Mouse (Mus musculus): Measurements from ENCODE around the gene Gxylt1. TPM values are rescaled to one million over a fixed set of nuclear protein-coding genes. Genes with fewer than 3 reads are reported as not detected.
"Not testable (repeated sequence)": the region's sequence is repeated elsewhere in the genome, so short reads cannot be mapped to it uniquely, and the experiment has no call there.

Gene Gxylt1
- 35.6 and 37.9 TPM in 2 replicates for total RNA-seq (2021)
- long read RNA-seq, full-length matches to known transcripts: 12 of 18 reads
- long read RNA-seq, partial matches to known transcripts: 1 of 18 reads
- long read RNA-seq, other reads (novel, unspliced or antisense): 5 of 18 reads

GRCm38 (mm10) chr15:93274679-93275583, at the start of gene Gxylt1:
Gene Gxylt1 (minus strand): TSS chr15:93275179.
- DNase-seq: peak; percentile 100

GRCm38 (mm10) chr15:93318781-93319180, 43.8 kb upstream of the Gxylt1 start:
- DNase-seq: no peak

- not testable (repeated sequence) for DNase-seq
Measured at GRCm38 (mm10) chr15:93310304-93310703, 35.3 kb upstream of the Gxylt1 start.

GRCm38 (mm10) chr15:93298197-93298596, 23.2 kb upstream of the Gxylt1 start:
- no peak for DNase-seq

GRCm38 (mm10) chr15:93294483-93294882, 19.5 kb upstream of the Gxylt1 start:
- no peak for DNase-seq

- no peak for DNase-seq
Measured at GRCm38 (mm10) chr15:93288321-93288720, 13.3 kb upstream of the Gxylt1 start.

- DNase-seq: no peak
Measured at GRCm38 (mm10) chr15:93287628-93288027, 12.6 kb upstream of the Gxylt1 start.

GRCm38 (mm10) chr15:93285244-93285643, 10.3 kb upstream of the Gxylt1 start:
- DNase-seq: no peak

GRCm38 (mm10) chr15:93284326-93284725, 9.3 kb upstream of the Gxylt1 start:
- no peak for DNase-seq

- DNase-seq: no peak
Measured at GRCm38 (mm10) chr15:93283349-93283748, 8.4 kb upstream of the Gxylt1 start.

- DNase-seq: no peak
Measured at GRCm38 (mm10) chr15:93276276-93276675, 1.3 kb upstream of the Gxylt1 start.

- peak; percentile 48 for DNase-seq
Measured at GRCm38 (mm10) chr15:93275623-93276022, 644 bp upstream of the Gxylt1 start.

GRCm38 (mm10) chr15:93273788-93274678, 946 bp downstream of the Gxylt1 start:
- DNase-seq: no peak

- DNase-seq: no peak
Measured at GRCm38 (mm10) chr15:93272948-93273347, 2.0 kb downstream of the Gxylt1 start.

- DNase-seq: peak; percentile 42
Measured at GRCm38 (mm10) chr15:93270289-93270855, 4.6 kb downstream of the Gxylt1 start.

- DNase-seq: no peak
Measured at GRCm38 (mm10) chr15:93269572-93269971, 5.4 kb downstream of the Gxylt1 start.

- no peak for DNase-seq
Measured at GRCm38 (mm10) chr15:93268001-93268400, 7.0 kb downstream of the Gxylt1 start.

GRCm38 (mm10) chr15:93267479-93267878, 7.5 kb downstream of the Gxylt1 start:
- no peak for DNase-seq

- peak; percentile 49 for DNase-seq
Measured at GRCm38 (mm10) chr15:93266361-93266760, 8.6 kb downstream of the Gxylt1 start.

- DNase-seq: no peak
Measured at GRCm38 (mm10) chr15:93265728-93266127, 9.3 kb downstream of the Gxylt1 start.

GRCm38 (mm10) chr15:93265231-93265630, 9.7 kb downstream of the Gxylt1 start:
- DNase-seq: no peak

GRCm38 (mm10) chr15:93264221-93264620, 10.8 kb downstream of the Gxylt1 start:
- DNase-seq: no peak

Measured in adrenal gland, postnatal 25 days (tissue).